Mouse (Mus musculus) intestine, embryonic 14.5 days (tissue): Measurements from ENCODE around the gene Fmo6. TPM values are rescaled to one million over a fixed set of nuclear protein-coding genes. Genes with fewer than 3 reads are reported as not detected.
A peak's percentile ranks its signal among the peaks of the same experiment; 100 is the strongest.

ENCODE experiments used
- ATAC-seq: fragments of 200-750 bp; cut with Nextera tagmentation; replicated peaks from 2 replicates; pipeline ENCODE4 v1.8.0; 2017; ENCODE audit warnings: low read depth, moderate number of reproducible peaks, moderate TSS enrichment, moderate library complexity; ENCODE audit not compliant: low FRiP score, low TSS enrichment
- DNase-seq: peaks from one replicate; pipeline ENCODE4 v3.0.0-alpha.2; 2018; ENCODE audit warnings: low spot score
- H3K27ac ChIP-seq: fragments of 300-500 bp; sonication (generic); 2 replicates; pipeline ENCODE4 v1.5.1; 2014; ENCODE audit warnings: low read depth, mild to moderate bottlenecking, control low read depth
- H3K27me3 ChIP-seq: fragments of 300-500 bp; sonication (generic); replicated peaks from 2 replicates; pipeline ENCODE4 v1.6.1; 2014; ENCODE audit warnings: low read length, control low read depth; ENCODE audit not compliant: control insufficient read depth, insufficient read depth
- H3K36me3 ChIP-seq: fragments of 300-500 bp; sonication (generic); 2 replicates; pipeline ENCODE4 v1.6.1; 2014; ENCODE audit warnings: low read length, control low read depth; ENCODE audit not compliant: control insufficient read depth, insufficient read depth
- H3K4me1 ChIP-seq: fragments of 300-500 bp; sonication (generic); replicated peaks from 2 replicates; pipeline ENCODE4 v1.6.1; 2014; ENCODE audit warnings: low read length, control low read depth, mixed read lengths; ENCODE audit not compliant: control insufficient read depth, insufficient read depth
- H3K4me2 ChIP-seq: fragments of 300-500 bp; sonication (generic); 2 replicates; pipeline ENCODE4 v1.6.1; 2014; ENCODE audit warnings: low read length
- H3K4me3 ChIP-seq: fragments of 300-500 bp; sonication (generic); 2 replicates; pipeline ENCODE4 v1.5.1; 2014; ENCODE audit warnings: low read depth, low read length, control low read depth, mixed read lengths
- H3K9ac ChIP-seq: fragments of 300-500 bp; sonication (generic); 2 replicates; pipeline ENCODE4 v1.6.1; 2014; ENCODE audit warnings: mild to moderate bottlenecking, low read length
- H3K9me3 ChIP-seq: fragments of 300-500 bp; sonication (generic); 2 replicates; pipeline ENCODE4 v1.6.1; 2016; ENCODE audit warnings: low read length, control low read depth; ENCODE audit not compliant: control insufficient read depth
- WGBS: fragments of 180-500 bp; shearing (Covaris S2); extraction: QIAGEN DNeasy Blood & Tissue Kit; methylation state at CpG from one replicate; pipeline ENCODE4 v1.1.7; 2014; 5-methylcytosine and 5-hydroxymethylcytosine counted together
- polyA plus RNA-seq: library from polyadenylated mRNA; unstranded; fragments of >200 nt; fragmentation: Nextera tagmentation; extraction: Ambion mirVana; gene quantifications from 2 replicates; pipeline ENCODE4 v1.2.1, GENCODE M21; 2014

Fmo6 gene
- 0.08 TPM in 1 of 2 replicates, not detected in the other for polyA plus RNA-seq

- H3K4me2 ChIP-seq = no peak within 1 kb of the TSS
- no peaks in the 10 kb centered on the region for H3K36me3 ChIP-seq
- H3K4me3 ChIP-seq = no peak within 1 kb of the TSS
- H3K4me1 ChIP-seq = no peaks in the 10 kb centered on the region
- H3K9ac ChIP-seq = no peak within 1 kb of the TSS
- H3K27ac ChIP-seq = peak within 1 kb of the TSS; percentile 33; the same call in 1 of the 2 replicates
- ATAC-seq (no peak), DNase-seq (no peak)
- WGBS = 86% methylated on average over 6 of the region's 6 CpGs
- no peaks in the 10 kb centered on the region for H3K27me3 ChIP-seq
- no peaks in the 10 kb centered on the region for H3K9me3 ChIP-seq
Observed at GRCm38 (mm10) chr1:162937415-162937814, at the start of gene Fmo6. Fmo6 (minus strand) TSS chr1:162937515.

- no peak for ATAC-seq
Observed at GRCm38 (mm10) chr1:162986777-162987176, 49.5 kb upstream of the Fmo6 start.

GRCm38 (mm10) chr1:162986121-162986748 lies 48.9 kb upstream of the Fmo6 start:
- H3K4me3 ChIP-seq = no peak overlapping the region
- H3K27ac ChIP-seq = no peak overlapping the region
- H3K36me3 ChIP-seq = no peaks in the 10 kb centered on the region
- no peak overlapping the region for H3K4me2 ChIP-seq
- no peaks in the 10 kb centered on the region for H3K9me3 ChIP-seq
- H3K4me1 ChIP-seq = no peaks in the 10 kb centered on the region
- no peak overlapping the region for H3K9ac ChIP-seq
- DNase-seq (no peak), ATAC-seq (no peak)
- H3K27me3 ChIP-seq = no peaks in the 10 kb centered on the region
- WGBS = 85% methylated on average over 2 of the region's 2 CpGs

More at GRCm38 (mm10) chr1:162986777-162987176, 49.5 kb upstream of the Fmo6 start:
- H3K36me3 ChIP-seq = no peaks in the 10 kb centered on the region
- H3K4me2 ChIP-seq = no peak overlapping the region
- DNase-seq = no peak
- 79% methylated on average over 1 of the region's 1 CpGs for WGBS
- H3K27me3 ChIP-seq = no peaks in the 10 kb centered on the region
- H3K9me3 ChIP-seq = no peaks in the 10 kb centered on the region
- no peak overlapping the region for H3K27ac ChIP-seq
- H3K4me1 ChIP-seq = no peaks in the 10 kb centered on the region
- H3K9ac ChIP-seq = no peak overlapping the region
- no peak overlapping the region for H3K4me3 ChIP-seq

- no peak within 1 kb of the TSS for H3K9ac ChIP-seq
- H3K4me1 ChIP-seq = no peaks in the 10 kb centered on the region
- no peak within 1 kb of the TSS for H3K27ac ChIP-seq
- DNase-seq = no peak
- H3K4me2 ChIP-seq = no peak within 1 kb of the TSS
- H3K4me3 ChIP-seq = no peak within 1 kb of the TSS
- no peak for ATAC-seq
- no peaks in the 10 kb centered on the region for H3K36me3 ChIP-seq
- no peaks in the 10 kb centered on the region for H3K27me3 ChIP-seq
- 83% methylated on average over 1 of the region's 1 CpGs for WGBS
- no peaks in the 10 kb centered on the region for H3K9me3 ChIP-seq
Observed at GRCm38 (mm10) chr1:162984428-162984827, 47.1 kb upstream of the Fmo6 start, which contains the start of gene Fmo3. Fmo3 (minus strand) TSS chr1:162984528.

- Histone ChIP-seq H3K27me3 (no peaks in the 10 kb centered on the region), H3K36me3 (no peaks in the 10 kb centered on the region), H3K4me3 (no peak overlapping the region), H3K9me3 (no peaks in the 10 kb centered on the region), H3K4me2 (no peak overlapping the region), H3K9ac (no peak overlapping the region), H3K27ac (no peak overlapping the region), H3K4me1 (no peaks in the 10 kb centered on the region)
- 70% methylated on average over 2 of the region's 2 CpGs for WGBS
- ATAC-seq (no peak), DNase-seq (no peak)
Observed at GRCm38 (mm10) chr1:162963556-162963955, 26.2 kb upstream of the Fmo6 start.

GRCm38 (mm10) chr1:162957422-162957821 lies 20.1 kb upstream of the Fmo6 start:
- Histone ChIP-seq H3K36me3 (no peaks in the 10 kb centered on the region), H3K4me2 (no peak overlapping the region), H3K27ac (no peak overlapping the region), H3K4me1 (no peaks in the 10 kb centered on the region), H3K9ac (no peak overlapping the region), H3K4me3 (no peak overlapping the region), H3K27me3 (no peaks in the 10 kb centered on the region), H3K9me3 (no peaks in the 10 kb centered on the region)
- 86% methylated on average over 1 of the region's 1 CpGs for WGBS
- DNase-seq (no peak), ATAC-seq (no peak)

GRCm38 (mm10) chr1:162953079-162953478 lies 15.8 kb upstream of the Fmo6 start:
- Histone ChIP-seq H3K4me2 (no peak overlapping the region), H3K27me3 (no peaks in the 10 kb centered on the region), H3K27ac (no peak overlapping the region), H3K36me3 (no peaks in the 10 kb centered on the region), H3K4me1 (no peaks in the 10 kb centered on the region), H3K4me3 (no peak overlapping the region), H3K9ac (no peak overlapping the region), H3K9me3 (no peaks in the 10 kb centered on the region)
- ATAC-seq (no peak), DNase-seq (no peak)
- 49% methylated on average over 2 of the region's 2 CpGs for WGBS

- WGBS = 87% methylated on average over 1 of the region's 1 CpGs
- Histone ChIP-seq H3K9ac (no peak overlapping the region), H3K4me3 (no peak overlapping the region), H3K27ac (no peak overlapping the region), H3K9me3 (no peaks in the 10 kb centered on the region), H3K27me3 (no peaks in the 10 kb centered on the region), H3K4me1 (no peaks in the 10 kb centered on the region), H3K36me3 (no peaks in the 10 kb centered on the region), H3K4me2 (no peak overlapping the region)
- DNase-seq (no peak), ATAC-seq (no peak)
Observed at GRCm38 (mm10) chr1:162949763-162950162, 12.4 kb upstream of the Fmo6 start.

GRCm38 (mm10) chr1:162947934-162948333 lies 10.6 kb upstream of the Fmo6 start:
- WGBS = 90% methylated on average over 6 of the region's 6 CpGs
- Histone ChIP-seq H3K9me3 (no peaks in the 10 kb centered on the region), H3K4me2 (no peak overlapping the region), H3K4me1 (no peaks in the 10 kb centered on the region), H3K27ac (no peak overlapping the region), H3K27me3 (no peaks in the 10 kb centered on the region), H3K9ac (no peak overlapping the region), H3K36me3 (no peaks in the 10 kb centered on the region), H3K4me3 (no peak overlapping the region)
- DNase-seq = no peak
- no peak for ATAC-seq
